Mouse (Mus musculus) lung, adult 10 weeks (tissue): Measurements from ENCODE around the gene Mrps5. TPM values are rescaled to one million over a fixed set of nuclear protein-coding genes. Genes with fewer than 3 reads are reported as not detected.

Source experiments
- polyA plus RNA-seq: library from polyadenylated mRNA; stranded (reverse); fragments of 350-450 nt; fragmentation: Illumina TruSeq; extraction: RNeasy Lipid Tissue Mini Kit (QIAGEN cat#74804); gene quantifications from one replicate; pipeline ENCODE4 v1.2.3, GENCODE M21; 2014; ENCODE audit warnings: low read depth, low replicate concordance; ENCODE audit not compliant: insufficient read depth

Mrps5 gene
- 30.5 TPM for polyA plus RNA-seq

DNA sequence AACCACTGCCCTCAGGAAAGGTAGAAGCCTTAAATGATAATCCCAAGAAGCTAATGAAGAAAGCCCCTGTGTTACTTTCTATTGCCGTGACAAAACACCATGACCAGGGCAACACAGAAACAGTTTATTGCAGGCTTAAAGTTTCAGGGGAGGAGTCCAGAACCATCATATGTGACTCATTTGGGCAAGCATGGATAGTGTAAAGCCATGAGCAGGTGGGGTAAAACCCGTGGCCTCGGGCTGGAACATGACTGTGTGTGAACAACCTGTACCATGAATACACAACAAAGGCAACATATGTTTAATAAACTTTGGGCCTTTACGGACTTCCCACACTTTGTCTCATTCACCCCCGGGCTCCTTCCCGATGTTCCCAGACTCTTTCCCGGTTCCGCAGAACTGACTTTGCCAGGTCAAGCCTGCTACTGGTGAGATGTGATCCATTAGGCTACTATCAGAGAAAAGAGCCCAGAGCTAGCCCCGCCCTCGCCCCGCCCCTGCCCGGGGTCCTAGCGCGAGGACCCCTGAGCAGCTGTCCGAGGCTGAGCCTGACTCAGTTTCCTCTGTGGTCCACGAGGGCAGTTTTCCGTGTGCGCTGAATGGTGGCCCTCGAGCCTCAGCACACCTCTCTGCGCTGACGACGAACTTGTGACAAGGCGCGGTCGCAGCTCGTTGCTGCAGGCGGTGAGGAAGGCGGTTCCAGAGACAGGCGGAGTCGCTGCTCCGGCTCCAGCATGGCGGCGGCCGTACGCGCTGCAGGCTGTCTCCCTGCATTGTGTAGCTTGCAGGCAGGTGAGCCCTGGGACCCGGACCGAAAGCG, at the start of gene Mrps5, which contains the start of gene Zfp661:
Gene Mrps5, plus strand, starts transcription at position 529 of the 820 bp plus-strand sequence.
Gene Zfp661, minus strand, starts transcription at position 401 of the 820 bp plus-strand sequence.

DNA sequence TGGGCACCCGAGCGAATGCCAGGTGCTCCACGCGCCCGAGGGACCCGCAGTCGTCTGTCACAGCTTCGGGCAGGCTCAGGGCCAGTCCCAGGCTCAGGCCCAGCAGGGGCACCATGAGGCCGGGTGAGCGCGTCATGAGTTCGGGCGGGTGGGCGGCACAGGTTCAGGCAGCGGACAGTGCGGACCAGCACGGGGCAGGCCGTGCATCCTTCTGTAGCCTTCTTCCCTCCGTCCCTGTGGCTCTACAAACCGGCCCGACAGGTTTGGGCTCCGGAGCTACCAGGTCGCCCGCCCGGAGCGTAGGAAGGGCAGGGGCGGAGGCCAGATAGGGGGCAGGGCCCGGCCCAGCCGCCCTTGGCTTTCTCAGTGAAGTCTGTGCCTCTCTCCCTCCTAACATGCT, 45.8 kb upstream of the Mrps5 start, which contains the start of gene Prom2:
Gene Prom2, minus strand, starts transcription at position 283 of the 400 bp plus-strand sequence.

DNA sequence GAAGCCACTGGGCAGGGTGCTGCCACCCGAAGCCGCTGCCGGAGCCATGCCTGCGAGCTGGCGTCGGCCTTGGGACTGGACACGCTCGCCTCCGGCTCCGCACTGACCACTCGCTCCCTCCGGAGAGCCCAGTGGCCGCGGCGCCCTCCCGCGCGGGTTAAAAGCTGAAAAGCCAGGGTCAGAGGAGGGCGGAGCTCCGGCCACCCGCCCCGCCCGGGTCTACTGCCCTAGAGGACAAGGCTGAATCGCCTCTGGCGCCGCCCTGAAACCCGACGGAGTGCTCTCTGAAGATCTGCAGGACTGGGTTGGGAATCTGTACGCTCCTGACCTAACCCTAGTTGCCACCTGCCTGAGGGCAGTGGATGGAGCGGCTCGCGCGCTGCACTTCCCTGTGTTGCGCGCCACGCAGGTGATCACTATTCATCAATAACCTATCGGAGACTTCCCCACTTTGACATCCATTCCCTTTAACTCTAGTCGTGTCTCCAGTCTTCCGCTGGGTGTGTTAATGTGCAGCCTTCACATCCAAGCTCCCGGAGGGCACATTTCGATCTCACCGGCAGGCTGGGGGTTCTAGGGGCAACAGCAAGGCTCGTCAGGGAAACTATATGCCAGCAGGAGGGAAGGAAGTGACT, 69.2 kb downstream of the Mrps5 start, which contains the start of gene Mal:
Gene Mal, minus strand, starts transcription at position 610 of the 635 bp plus-strand sequence.

Other genes with a start within 250 kb of the Mrps5 start
- not detected for gene Astl, start 248.6 kb upstream of the Mrps5 start, polyA plus RNA-seq
- 0.08 TPM for gene Adra2b, start 224.0 kb upstream of the Mrps5 start, polyA plus RNA-seq
- not detected for gene Gpat2, start 162.0 kb upstream of the Mrps5 start, polyA plus RNA-seq
- gene Fahd2a, start 142.7 kb upstream of the Mrps5 start, polyA plus RNA-seq: 16.4 TPM
- 1.6 TPM for gene Kcnip3, start 65.1 kb upstream of the Mrps5 start, polyA plus RNA-seq
- gene Prom2, start 45.8 kb upstream of the Mrps5 start, polyA plus RNA-seq: 1.1 TPM
- gene Zfp661, start 128 bp upstream of the Mrps5 start, polyA plus RNA-seq: 1.4 TPM
- gene Mal, start 69.5 kb downstream of the Mrps5 start, polyA plus RNA-seq: 13.2 TPM
- 5.6 TPM for gene Mall, start 142.7 kb downstream of the Mrps5 start, polyA plus RNA-seq
- 17.6 TPM for gene Nphp1, start 201.7 kb downstream of the Mrps5 start, polyA plus RNA-seq
- gene Mtln, start 205.3 kb downstream of the Mrps5 start, polyA plus RNA-seq: 49.9 TPM
- gene Bub1, start 244.6 kb downstream of the Mrps5 start, polyA plus RNA-seq: 0.96 TPM